Comparison of ENCODE assay signal across 9 mouse cellular contexts in genomic region chr7:113295077-113295890, GRCm38 (mm10).
A peak's percentile ranks its signal among the peaks of the same experiment; 100 is the strongest.
DNase-seq lines count a peak whose midpoint lies in the region; ATAC-seq lines count a peak whose summit lies in the region.
"Had no signal": no experiment of that assay in that cellular context is flagged by ENCODE, and none has a peak within 500 bp of the region (broad histone marks: within the 10 kb centered on the region; RNA-seq: fewer than 3 reads in every experiment).

No protein-coding gene starts in this region.

- H3K4me3 ChIP-seq in heart, embryonic 12.5 days: 0 out of 2 replicates have a peak overlapping the region, but pooled peaks have one; percentile 1

- ATAC-seq in heart, embryonic 12.5 days (ENCODE audit: insufficient number of reproducible peaks, low FRiP score): peak; percentile 55; the same call in 1 of the 2 replicates
- ATAC-seq in activated CD4-positive, CD25-positive, alpha-beta regulatory T cell, adult 4 months: peak; percentile 28
- ATAC-seq in monocyte, adult 5-6 weeks (replicated peaks; ENCODE audit: insufficient number of reproducible peaks, low FRiP score, low TSS enrichment, poor library complexity, severe bottlenecking): 0 out of 2 replicates have a peak, but pooled peaks have one; percentile 27
- ATAC-seq in cerebellum, adult (ENCODE audit: insufficient number of reproducible peaks, low FRiP score, low TSS enrichment): no peak
- ATAC-seq: Patski had no signal

- H3K27me3 ChIP-seq in heart, embryonic 12.5 days (replicated peaks): no peaks in the 10 kb centered on the region
- H3K27me3 ChIP-seq: Patski had no signal

- peaks cover 13% of the 10 kb centered on the region for H3K4me1 ChIP-seq in heart, embryonic 12.5 days (replicated peaks)

- H3K9me3 ChIP-seq in heart, embryonic 12.5 days (replicated peaks): no peaks in the 10 kb centered on the region

- WGBS in heart, embryonic 12.5 days: 23% methylated on average over 17 of the region's 17 CpGs

- peak overlapping the region; percentile 44 for H3K4me2 ChIP-seq in heart, embryonic 12.5 days

- 0 out of 2 replicates have a peak overlapping the region, but pooled peaks have one; percentile 31 for H3K9ac ChIP-seq in heart, embryonic 12.5 days

- H3K27ac ChIP-seq in heart, embryonic 12.5 days (ENCODE audit: poor library complexity, severe bottlenecking): no peak overlapping the region

- H3K36me3 ChIP-seq in heart, embryonic 12.5 days: peaks cover 13% of the 10 kb centered on the region

- intact Hi-C loops in left cerebral cortex, postnatal 10 days (cut with DNase I): no loop called here
- intact Hi-C loops in left cerebral cortex, postnatal 14 days (cut with DNase I): no loop called here

- no peak for DNase-seq in heart, adult 8-10 months (ENCODE audit: low spot score)
- DNase-seq in induced T-regulatory cell, adult 2 months (ENCODE audit: low read depth): peak; percentile 50
- no peak for DNase-seq in left cerebral cortex, postnatal 10 days (ENCODE audit: extremely low spot score in 1 of 2, low spot score in 2 of 2)
- DNase-seq in left cerebral cortex, postnatal 14 days (ENCODE audit: low spot score in 2 of 2): no peak
